Mouse (Mus musculus): ENCODE measurements around the gene Ppp1r14c. TPM values are rescaled to one million over a fixed set of nuclear protein-coding genes. Genes with fewer than 3 reads are reported as not detected.

The Ppp1r14c gene
- polyA plus RNA-seq, 1 experiment = 5.0 TPM

GRCm38 (mm10) chr10:3507484-3508221 lies 141.8 kb downstream of the Ppp1r14c start:
- Histone ChIP-seq H3ac (ENCODE audit: control insufficient read depth, insufficient read length) (no peak overlapping the region), H3K4me3 (no peak overlapping the region), H3K79me2 (ENCODE audit: control insufficient read depth, insufficient read depth) (no peaks in the 10 kb centered on the region), H3K27me3 (ENCODE audit: control insufficient read depth, insufficient read depth, insufficient read length) (no peaks in the 10 kb centered on the region), H3K36me3 (ENCODE audit: control insufficient read depth, insufficient read depth) (no peaks in the 10 kb centered on the region), H3K4me2 (ENCODE audit: low read depth) (no peak overlapping the region)
- no peak for TF ChIP-seq REST (IDR thresholded peaks at IDR 0.05; ENCODE audit: insufficient read depth, insufficient read length)
- no peak for TF ChIP-seq USF1 (IDR thresholded peaks at IDR 0.05; ENCODE audit: low read depth)
- TF ChIP-seq TCF12 (IDR thresholded peaks at IDR 0.05; ENCODE audit: insufficient read depth, poor library complexity, severe bottlenecking) = no peak
- no peak for TF ChIP-seq TCF3 (IDR thresholded peaks at IDR 0.05; ENCODE audit: insufficient read length, low read depth)
- TF ChIP-seq MYOD1 (IDR thresholded peaks at IDR 0.05; ENCODE audit: control insufficient read depth in 1 of 3, insufficient read length in 2 of 3, low read depth in 2 of 3) = no peak
- no peak for TF ChIP-seq CEBPB (IDR thresholded peaks at IDR 0.05; ENCODE audit: insufficient read depth, poor library complexity, severe bottlenecking)
- TF ChIP-seq MYOG (IDR thresholded peaks at IDR 0.05; ENCODE audit: control insufficient read depth in 1 of 3, insufficient read depth in 1 of 3, insufficient read length in 2 of 3, low read depth in 2 of 3) = no peak
- no peak for TF ChIP-seq SRF (IDR thresholded peaks at IDR 0.05; ENCODE audit: control insufficient read depth, insufficient read length, low read depth)
- TF ChIP-seq POLR2A (IDR thresholded peaks at IDR 0.05; ENCODE audit: insufficient read length, low read depth) = no peak
- TF ChIP-seq E2F4 (IDR thresholded peaks at IDR 0.05; ENCODE audit: insufficient read depth) = no peak
- TF ChIP-seq MAX (IDR thresholded peaks at IDR 0.05; ENCODE audit: low read depth) = no peak
- no peak for TF ChIP-seq POLR2AphosphoS2 (IDR thresholded peaks at IDR 0.05; ENCODE audit: insufficient read length, low read depth)

GRCm38 (mm10) chr10:3508222-3508588 lies 142.3 kb downstream of the Ppp1r14c start:
- H3K36me3 ChIP-seq (ENCODE audit: control insufficient read depth, insufficient read depth) = no peaks in the 10 kb centered on the region
- no peaks in the 10 kb centered on the region for H3K79me2 ChIP-seq (ENCODE audit: control insufficient read depth, insufficient read depth)

GRCm38 (mm10) chr10:3508746-3509145 lies 142.9 kb downstream of the Ppp1r14c start:
- Histone ChIP-seq H3K27me3 (ENCODE audit: control insufficient read depth, insufficient read depth, insufficient read length) (no peaks in the 10 kb centered on the region), H3ac (ENCODE audit: control insufficient read depth, insufficient read length) (no peak overlapping the region), H3K4me2 (ENCODE audit: low read depth) (no peak overlapping the region), H3K36me3 (ENCODE audit: control insufficient read depth, insufficient read depth) (no peaks in the 10 kb centered on the region), H3K79me2 (ENCODE audit: control insufficient read depth, insufficient read depth) (no peaks in the 10 kb centered on the region), H3K4me3 (no peak overlapping the region)
- TF ChIP-seq POLR2A (IDR thresholded peaks at IDR 0.05; ENCODE audit: insufficient read length, low read depth) = no peak
- TF ChIP-seq TCF12 (IDR thresholded peaks at IDR 0.05; ENCODE audit: insufficient read depth, poor library complexity, severe bottlenecking) = no peak
- no peak for TF ChIP-seq CEBPB (IDR thresholded peaks at IDR 0.05; ENCODE audit: insufficient read depth, poor library complexity, severe bottlenecking)
- no peak for TF ChIP-seq USF1 (IDR thresholded peaks at IDR 0.05; ENCODE audit: low read depth)
- TF ChIP-seq MYOD1 (IDR thresholded peaks at IDR 0.05; ENCODE audit: control insufficient read depth in 1 of 3, insufficient read length in 2 of 3, low read depth in 2 of 3) = no peak
- no peak for TF ChIP-seq SRF (IDR thresholded peaks at IDR 0.05; ENCODE audit: control insufficient read depth, insufficient read length, low read depth)
- no peak for TF ChIP-seq MAX (IDR thresholded peaks at IDR 0.05; ENCODE audit: low read depth)
- no peak for TF ChIP-seq TCF3 (IDR thresholded peaks at IDR 0.05; ENCODE audit: insufficient read length, low read depth)
- no peak for TF ChIP-seq E2F4 (IDR thresholded peaks at IDR 0.05; ENCODE audit: insufficient read depth)
- TF ChIP-seq MYOG (IDR thresholded peaks at IDR 0.05; ENCODE audit: control insufficient read depth in 1 of 3, insufficient read depth in 1 of 3, insufficient read length in 2 of 3, low read depth in 2 of 3) = no peak
- no peak for TF ChIP-seq REST (IDR thresholded peaks at IDR 0.05; ENCODE audit: insufficient read depth, insufficient read length)
- TF ChIP-seq POLR2AphosphoS2 (IDR thresholded peaks at IDR 0.05; ENCODE audit: insufficient read length, low read depth) = no peak

More at GRCm38 (mm10) chr10:3508222-3508588, 142.3 kb downstream of the Ppp1r14c start:
- no peak overlapping the region for H3ac ChIP-seq (ENCODE audit: control insufficient read depth, insufficient read length)
- H3K27me3 ChIP-seq (ENCODE audit: control insufficient read depth, insufficient read depth, insufficient read length) = no peaks in the 10 kb centered on the region
- H3K4me3 ChIP-seq = no peak overlapping the region
- TF ChIP-seq TCF12 (IDR thresholded peaks at IDR 0.05; ENCODE audit: insufficient read depth, poor library complexity, severe bottlenecking) (no peak), REST (IDR thresholded peaks at IDR 0.05; ENCODE audit: insufficient read depth, insufficient read length) (no peak), E2F4 (IDR thresholded peaks at IDR 0.05; ENCODE audit: insufficient read depth) (no peak), USF1 (IDR thresholded peaks at IDR 0.05; ENCODE audit: low read depth) (no peak), POLR2A (IDR thresholded peaks at IDR 0.05; ENCODE audit: insufficient read length, low read depth) (no peak), CEBPB (IDR thresholded peaks at IDR 0.05; ENCODE audit: insufficient read depth, poor library complexity, severe bottlenecking) (no peak), SRF (IDR thresholded peaks at IDR 0.05; ENCODE audit: control insufficient read depth, insufficient read length, low read depth) (no peak), MYOD1 (IDR thresholded peaks at IDR 0.05; ENCODE audit: control insufficient read depth in 1 of 3, insufficient read length in 2 of 3, low read depth in 2 of 3) (no peak), MAX (IDR thresholded peaks at IDR 0.05; ENCODE audit: low read depth) (no peak), MYOG (IDR thresholded peaks at IDR 0.05; ENCODE audit: control insufficient read depth in 1 of 3, insufficient read depth in 1 of 3, insufficient read length in 2 of 3, low read depth in 2 of 3) (no peak), POLR2AphosphoS2 (IDR thresholded peaks at IDR 0.05; ENCODE audit: insufficient read length, low read depth) (no peak), TCF3 (IDR thresholded peaks at IDR 0.05; ENCODE audit: insufficient read length, low read depth) (no peak)
- no peak overlapping the region for H3K4me2 ChIP-seq (ENCODE audit: low read depth)

- H3K4me3 ChIP-seq = no peak overlapping the region
- H3K36me3 ChIP-seq (ENCODE audit: control insufficient read depth, insufficient read depth) = no peaks in the 10 kb centered on the region
- H3K79me2 ChIP-seq (ENCODE audit: control insufficient read depth, insufficient read depth) = no peaks in the 10 kb centered on the region
- no peak overlapping the region for H3ac ChIP-seq (ENCODE audit: control insufficient read depth, insufficient read length)
- H3K4me2 ChIP-seq (ENCODE audit: low read depth) = no peak overlapping the region
- TF ChIP-seq MYOG (IDR thresholded peaks at IDR 0.05; ENCODE audit: control insufficient read depth in 1 of 3, insufficient read depth in 1 of 3, insufficient read length in 2 of 3, low read depth in 2 of 3) (no peak), E2F4 (IDR thresholded peaks at IDR 0.05; ENCODE audit: insufficient read depth) (no peak), MAX (IDR thresholded peaks at IDR 0.05; ENCODE audit: low read depth) (no peak), TCF12 (IDR thresholded peaks at IDR 0.05; ENCODE audit: insufficient read depth, poor library complexity, severe bottlenecking) (no peak), POLR2AphosphoS2 (IDR thresholded peaks at IDR 0.05; ENCODE audit: insufficient read length, low read depth) (no peak), POLR2A (IDR thresholded peaks at IDR 0.05; ENCODE audit: insufficient read length, low read depth) (no peak), CEBPB (IDR thresholded peaks at IDR 0.05; ENCODE audit: insufficient read depth, poor library complexity, severe bottlenecking) (no peak), USF1 (IDR thresholded peaks at IDR 0.05; ENCODE audit: low read depth) (no peak), REST (IDR thresholded peaks at IDR 0.05; ENCODE audit: insufficient read depth, insufficient read length) (no peak)
- H3K27me3 ChIP-seq (ENCODE audit: control insufficient read depth, insufficient read depth, insufficient read length) = no peaks in the 10 kb centered on the region
Observed at GRCm38 (mm10) chr10:3509663-3510277, 143.9 kb downstream of the Ppp1r14c start.

Measured in myocyte (in vitro differentiated cells).